Mouse (Mus musculus) neural tube, embryonic 13.5 days (tissue): Measurements from ENCODE around the gene Adam12. TPM values are rescaled to one million over a fixed set of nuclear protein-coding genes. Genes with fewer than 3 reads are reported as not detected.

Experiments used
- ATAC-seq: fragments of 200-750 bp; cut with Nextera tagmentation; 2 replicates; pipeline ENCODE4 v1.8.0; 2017; ENCODE audit warnings: low read depth, mild to moderate bottlenecking, moderate TSS enrichment, moderate library complexity
- H3K27ac ChIP-seq: fragments of 300-500 bp; sonication (generic); replicated peaks from 2 replicates; pipeline ENCODE4 v1.5.1; 2015; ENCODE audit warnings: moderate library complexity, mild to moderate bottlenecking, inconsistent platforms
- H3K27me3 ChIP-seq: fragments of 300-500 bp; sonication (generic); 2 replicates; pipeline ENCODE4 v1.6.1; 2015; ENCODE audit warnings: mild to moderate bottlenecking, inconsistent platforms
- H3K36me3 ChIP-seq: fragments of 300-500 bp; sonication (generic); 2 replicates; pipeline ENCODE4 v1.6.1; 2015; ENCODE audit warnings: mild to moderate bottlenecking, inconsistent platforms
- H3K4me1 ChIP-seq: fragments of 300-500 bp; sonication (generic); replicated peaks from 2 replicates; pipeline ENCODE4 v1.6.1; 2015; ENCODE audit warnings: inconsistent platforms
- H3K4me2 ChIP-seq: fragments of 300-500 bp; sonication (generic); 2 replicates; pipeline ENCODE4 v1.6.1; 2015; ENCODE audit warnings: inconsistent platforms, mild to moderate bottlenecking, moderate library complexity
- H3K4me3 ChIP-seq: fragments of 300-500 bp; sonication (generic); 2 replicates; pipeline ENCODE4 v1.5.1; 2015; ENCODE audit warnings: mild to moderate bottlenecking, inconsistent platforms
- H3K9ac ChIP-seq: fragments of 300-500 bp; sonication (generic); 2 replicates; pipeline ENCODE4 v1.6.1; 2015; ENCODE audit warnings: moderate library complexity, mild to moderate bottlenecking, inconsistent platforms
- H3K9me3 ChIP-seq: fragments of 300-500 bp; sonication (generic); 2 replicates; pipeline ENCODE4 v1.6.1; 2016; ENCODE audit warnings: inconsistent platforms
- WGBS: fragments of 180-500 bp; shearing (Covaris S2); methylation state at CpG from one replicate; pipeline ENCODE4 v1.1.7; 2015; 5-methylcytosine and 5-hydroxymethylcytosine counted together
- polyA plus RNA-seq: library from polyadenylated mRNA; unstranded; fragments of >200 nt; fragmentation: Nextera tagmentation; extraction: Ambion mirVana; gene quantifications from 2 replicates; pipeline ENCODE4 v1.2.1, GENCODE M21; 2015

The Adam12 gene
- polyA plus RNA-seq, 1 experiment from 2014 or later = 2.4 TPM

GRCm38 (mm10) chr7:134144111-134144510 is 87.8 kb downstream of the Adam12 start:
- no peak overlapping the region for H3K4me3 ChIP-seq
- peaks cover 25% of the 10 kb centered on the region for H3K27me3 ChIP-seq
- H3K9ac ChIP-seq = no peak overlapping the region
- H3K4me2 ChIP-seq = no peak overlapping the region
- no peak for ATAC-seq
- WGBS = 84% methylated on average over 9 of the region's 9 CpGs
- no peaks in the 10 kb centered on the region for H3K9me3 ChIP-seq
- no peak overlapping the region for H3K27ac ChIP-seq
- peaks cover 13% of the 10 kb centered on the region for H3K4me1 ChIP-seq
- H3K36me3 ChIP-seq = no peaks in the 10 kb centered on the region

DNA sequence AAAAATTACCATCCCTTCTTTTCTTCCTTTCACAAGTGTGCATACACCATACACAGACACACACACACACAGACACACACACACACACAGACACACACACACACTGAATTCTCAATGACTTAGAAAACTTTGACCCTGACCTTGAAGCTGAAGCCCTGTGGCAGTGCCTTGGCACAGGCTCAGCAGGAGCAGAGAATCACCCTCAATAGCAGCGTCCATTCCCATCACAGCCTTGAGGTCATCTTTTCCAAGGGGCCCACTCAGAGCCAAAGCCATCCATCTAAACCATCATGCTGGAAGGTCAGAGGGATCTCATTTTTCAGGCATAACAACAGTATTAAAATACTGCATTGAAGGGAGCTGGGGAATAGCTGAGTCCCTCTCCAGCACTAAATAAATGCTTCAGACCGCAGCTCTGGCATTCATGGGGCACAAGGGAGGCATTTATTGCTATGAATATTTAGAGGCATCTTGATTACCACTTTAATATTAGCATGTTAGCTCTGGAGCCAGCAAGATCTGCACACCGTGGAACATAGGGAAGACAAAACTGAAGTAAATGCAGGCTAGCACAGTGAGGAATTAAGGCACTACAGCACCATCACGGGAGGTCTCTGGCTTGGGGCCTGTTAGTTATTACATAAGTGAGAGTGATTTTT is 92.5 kb downstream of the Adam12 start:
- ATAC-seq = peak; percentile 75
- no peaks in the 10 kb centered on the region for H3K9me3 ChIP-seq
- WGBS = 27% methylated on average over 4 of the region's 4 CpGs
- H3K4me2 ChIP-seq = no peak overlapping the region
- H3K27ac ChIP-seq = no peak overlapping the region
- no peak overlapping the region for H3K9ac ChIP-seq
- H3K27me3 ChIP-seq = peaks cover 25% of the 10 kb centered on the region
- H3K4me1 ChIP-seq = peaks cover 20% of the 10 kb centered on the region
- H3K4me3 ChIP-seq = no peak overlapping the region
- no peaks in the 10 kb centered on the region for H3K36me3 ChIP-seq

- WGBS = 11% methylated on average over 2 of the region's 2 CpGs
- peaks cover 34% of the 10 kb centered on the region for H3K4me1 ChIP-seq
- H3K9me3 ChIP-seq = no peaks in the 10 kb centered on the region
- peak; percentile 80; the same call in 1 of the 2 replicates for ATAC-seq
- peaks cover 3% of the 10 kb centered on the region; the same call in 1 of the 2 replicates for H3K27me3 ChIP-seq
- H3K4me3 ChIP-seq = no peak overlapping the region
- H3K9ac ChIP-seq = no peak overlapping the region
- H3K4me2 ChIP-seq = no peak overlapping the region
- no peaks in the 10 kb centered on the region for H3K36me3 ChIP-seq
- H3K27ac ChIP-seq = peak overlapping the region; percentile 28; the same call in 1 of the 2 replicates
Measured at GRCm38 (mm10) chr7:134132323-134132722, 99.6 kb downstream of the Adam12 start.

- H3K27ac ChIP-seq = no peak overlapping the region
- ATAC-seq = no peak
- H3K4me3 ChIP-seq = no peak overlapping the region
- H3K36me3 ChIP-seq = no peaks in the 10 kb centered on the region
- H3K9me3 ChIP-seq = no peaks in the 10 kb centered on the region
- no peak overlapping the region for H3K4me2 ChIP-seq
- no peak overlapping the region for H3K9ac ChIP-seq
- 72% methylated on average over 5 of the region's 5 CpGs for WGBS
- H3K27me3 ChIP-seq = 0 out of 2 replicates have a peak, but pooled peaks cover 13% of the 10 kb centered on the region
- peaks cover 30% of the 10 kb centered on the region for H3K4me1 ChIP-seq
Measured at GRCm38 (mm10) chr7:134128087-134128522, 103.8 kb downstream of the Adam12 start.

- Histone ChIP-seq H3K36me3 (no peaks in the 10 kb centered on the region), H3K9me3 (no peaks in the 10 kb centered on the region), H3K27me3 (0 out of 2 replicates have a peak, but pooled peaks cover 13% of the 10 kb centered on the region), H3K4me1 (no peaks in the 10 kb centered on the region), H3K9ac (no peak overlapping the region), H3K4me3 (no peak overlapping the region), H3K4me2 (no peak overlapping the region), H3K27ac (no peak overlapping the region)
- ATAC-seq = no peak
- WGBS = 35% methylated on average over 2 of the region's 2 CpGs
Measured at GRCm38 (mm10) chr7:134121397-134121796, 110.5 kb downstream of the Adam12 start.

- Histone ChIP-seq H3K36me3 (no peaks in the 10 kb centered on the region), H3K27ac (no peak overlapping the region), H3K4me3 (no peak overlapping the region), H3K4me1 (no peaks in the 10 kb centered on the region; the same call in 1 of the 2 replicates), H3K4me2 (no peak overlapping the region), H3K27me3 (no peaks in the 10 kb centered on the region), H3K9me3 (no peaks in the 10 kb centered on the region), H3K9ac (no peak overlapping the region)
- no peak for ATAC-seq
- 86% methylated on average over 8 of the region's 8 CpGs for WGBS
Measured at GRCm38 (mm10) chr7:134115438-134115837, 116.5 kb downstream of the Adam12 start.

DNA sequence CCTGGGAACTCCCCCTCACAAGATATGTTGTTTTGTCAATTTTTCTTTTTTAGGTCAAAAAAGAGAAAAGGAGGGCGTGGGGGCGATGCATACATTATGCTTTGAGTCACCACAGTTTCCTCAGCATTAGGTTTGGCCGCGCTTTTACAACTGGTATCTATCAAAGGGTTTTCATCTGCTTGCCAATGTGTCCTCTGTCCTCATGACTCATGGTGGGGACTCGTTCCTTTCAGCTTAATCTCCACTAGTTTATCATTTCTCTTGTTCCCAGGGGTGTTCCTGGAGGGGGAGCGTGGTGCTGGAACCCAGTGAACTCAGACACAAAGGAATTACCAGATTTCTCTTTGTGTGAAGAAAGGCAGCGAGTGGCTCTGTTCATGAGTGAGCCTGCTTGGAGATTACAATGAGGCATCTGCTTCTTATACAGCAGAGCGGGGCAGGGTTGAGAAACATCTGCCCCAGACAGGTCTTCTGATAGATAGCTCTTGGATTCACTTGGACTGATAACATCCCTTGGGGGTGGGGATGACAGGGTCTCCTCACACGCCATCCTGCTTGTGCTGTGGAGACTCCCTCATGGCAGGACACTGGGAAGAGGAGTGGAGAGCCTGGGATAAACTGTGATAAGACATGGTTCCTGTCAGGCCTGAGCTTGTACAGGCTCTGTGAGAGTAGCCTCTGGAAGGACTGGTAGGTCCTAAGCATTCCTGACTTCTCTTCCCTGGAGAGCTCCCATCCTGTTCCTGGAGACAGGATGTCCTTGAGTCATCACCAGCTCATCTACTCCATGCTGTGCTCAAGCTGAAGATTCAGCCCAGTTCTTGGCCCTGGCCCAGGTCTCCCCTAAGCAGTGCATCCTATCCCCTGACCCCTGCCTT is 117.4 kb downstream of the Adam12 start:
- Histone ChIP-seq H3K4me3 (no peak overlapping the region), H3K27me3 (no peaks in the 10 kb centered on the region), H3K27ac (no peak overlapping the region), H3K4me1 (no peaks in the 10 kb centered on the region; the same call in 1 of the 2 replicates), H3K9me3 (no peaks in the 10 kb centered on the region), H3K4me2 (no peak overlapping the region), H3K9ac (no peak overlapping the region), H3K36me3 (no peaks in the 10 kb centered on the region)
- ATAC-seq = no peak
- 64% methylated on average over 9 of the region's 9 CpGs for WGBS

DNA sequence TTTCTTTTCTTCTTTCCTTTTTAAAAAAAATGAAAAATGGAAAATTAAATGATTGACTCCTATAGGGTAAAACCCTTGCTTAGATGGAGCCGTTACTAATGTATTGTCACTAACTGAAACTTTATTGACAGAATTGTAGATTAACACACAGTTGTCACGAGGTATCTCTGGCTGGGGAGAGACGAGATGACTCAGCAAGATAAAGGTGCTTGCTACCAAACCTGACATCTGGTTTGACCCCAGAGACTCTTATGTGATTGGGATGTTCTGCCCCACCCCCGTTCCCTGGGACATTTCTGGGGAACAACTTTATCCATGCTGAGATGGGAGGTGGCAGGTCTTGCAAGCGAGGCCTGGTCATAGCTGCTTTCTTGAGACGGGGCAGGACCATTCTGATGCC is 118.1 kb downstream of the Adam12 start:
- Histone ChIP-seq H3K4me2 (no peak overlapping the region), H3K4me1 (no peaks in the 10 kb centered on the region; the same call in 1 of the 2 replicates), H3K4me3 (no peak overlapping the region), H3K27ac (no peak overlapping the region), H3K27me3 (no peaks in the 10 kb centered on the region), H3K36me3 (no peaks in the 10 kb centered on the region), H3K9me3 (no peaks in the 10 kb centered on the region), H3K9ac (no peak overlapping the region)
- ATAC-seq = no peak
- WGBS = 75% methylated on average over 6 of the region's 6 CpGs

DNA sequence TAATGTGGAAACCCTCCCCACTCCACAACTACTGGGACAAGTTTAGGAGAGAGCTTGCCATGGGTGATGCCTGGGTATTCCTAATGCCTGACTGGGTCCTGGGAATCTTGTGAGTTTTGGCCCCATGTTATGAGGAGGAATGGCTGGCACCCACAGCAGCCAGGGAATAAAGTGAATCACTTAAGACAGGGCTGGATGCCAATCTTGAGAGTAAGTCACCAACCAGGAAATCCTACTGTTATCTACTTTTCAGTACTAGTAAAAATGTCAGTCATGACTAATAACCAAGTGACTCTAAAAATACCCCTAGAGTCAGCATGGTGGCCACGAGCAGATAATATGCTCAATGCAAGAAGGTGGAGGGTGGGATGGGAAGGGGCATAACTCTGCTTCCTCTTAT is 121.8 kb downstream of the Adam12 start:
- H3K36me3 ChIP-seq = no peaks in the 10 kb centered on the region
- no peaks in the 10 kb centered on the region for H3K27me3 ChIP-seq
- H3K4me1 ChIP-seq = no peaks in the 10 kb centered on the region; the same call in 1 of the 2 replicates
- H3K9me3 ChIP-seq = no peaks in the 10 kb centered on the region
- WGBS = 88% methylated on average over 1 of the region's 1 CpGs
- no peak overlapping the region for H3K27ac ChIP-seq
- H3K4me2 ChIP-seq = no peak overlapping the region
- H3K4me3 ChIP-seq = no peak overlapping the region
- H3K9ac ChIP-seq = no peak overlapping the region
- ATAC-seq = no peak

- Histone ChIP-seq H3K36me3 (no peaks in the 10 kb centered on the region), H3K27ac (no peak overlapping the region), H3K4me1 (no peaks in the 10 kb centered on the region), H3K9ac (no peak overlapping the region), H3K4me2 (no peak overlapping the region), H3K4me3 (no peak overlapping the region), H3K27me3 (no peaks in the 10 kb centered on the region), H3K9me3 (no peaks in the 10 kb centered on the region)
- no peak for ATAC-seq
- WGBS = 68% methylated on average over 3 of the region's 3 CpGs
Measured at GRCm38 (mm10) chr7:134107849-134108248, 124.1 kb downstream of the Adam12 start.

- Histone ChIP-seq H3K4me3 (no peak overlapping the region), H3K9me3 (no peaks in the 10 kb centered on the region), H3K36me3 (no peaks in the 10 kb centered on the region), H3K27me3 (no peaks in the 10 kb centered on the region), H3K4me2 (no peak overlapping the region), H3K9ac (no peak overlapping the region), H3K27ac (no peak overlapping the region), H3K4me1 (no peaks in the 10 kb centered on the region; the same call in 1 of the 2 replicates)
- ATAC-seq = no peak
- 58% methylated on average over 4 of the region's 4 CpGs for WGBS
Measured at GRCm38 (mm10) chr7:134099010-134099409, 132.9 kb downstream of the Adam12 start.

DNA sequence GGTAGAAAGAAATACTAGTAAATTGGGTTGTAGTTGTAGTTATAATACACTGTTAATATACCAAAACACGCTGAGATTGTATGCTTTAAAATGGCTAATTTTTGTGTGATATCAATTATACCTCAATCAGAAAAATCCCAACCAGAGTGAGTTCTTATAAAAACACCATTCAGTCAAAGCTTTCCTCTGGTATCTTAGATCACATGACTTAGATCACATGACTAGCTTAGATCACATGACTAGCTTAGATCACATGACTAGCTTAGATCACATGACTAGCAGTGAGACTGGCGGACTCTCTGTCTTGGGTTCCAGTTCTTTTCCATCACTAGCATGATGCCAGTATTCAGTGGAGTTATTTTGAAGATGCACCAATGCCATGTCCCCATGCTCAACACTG is 134.1 kb downstream of the Adam12 start:
- no peak for ATAC-seq
- Histone ChIP-seq H3K27ac (no peak overlapping the region), H3K4me2 (no peak overlapping the region), H3K27me3 (no peaks in the 10 kb centered on the region), H3K9me3 (no peaks in the 10 kb centered on the region), H3K4me1 (no peaks in the 10 kb centered on the region; the same call in 1 of the 2 replicates), H3K9ac (no peak overlapping the region), H3K4me3 (no peak overlapping the region), H3K36me3 (no peaks in the 10 kb centered on the region)
- WGBS = 97% methylated on average over 2 of the region's 2 CpGs
